Mouse (Mus musculus) MEL (cell line): ENCODE measurements around the gene Olfr638. TPM values are rescaled to one million over a fixed set of nuclear protein-coding genes. Genes with fewer than 3 reads are reported as not detected.
"Not testable (repeated sequence)": the region's sequence is repeated elsewhere in the genome, so short reads cannot be mapped to it uniquely, and the experiment has no call there.

ENCODE experiments used
- DNase-seq: peaks from one replicate; pipeline ENCODE4 v3.0.0; 2011; ENCODE audit warnings: low read depth, low spot score
- H3K27ac ChIP-seq: 2 replicates; pipeline ENCODE4 v1.5.1; 2012; ENCODE audit warnings: low read depth, mild to moderate bottlenecking, control low read depth, low read length, moderate library complexity; ENCODE audit not compliant: control insufficient read depth
- H3K27me3 ChIP-seq, 2 experiments: fragments of 150-350 bp in 1 of 2; sonication (generic) in 1 of 2; 2 replicates each; pipeline ENCODE4 v1.6.1; 2012; ENCODE audit warnings: low read length in 2 of 2, mild to moderate bottlenecking in 2 of 2, improper control_type of control experiment in 1 of 2, moderate library complexity in 1 of 2; ENCODE audit not compliant: insufficient read depth in 2 of 2, control insufficient read depth in 1 of 2
- H3K36me3 ChIP-seq, 2 experiments: 2 replicates each; pipeline ENCODE4 v1.6.1; 2012 to 2014; ENCODE audit warnings: low read length in 2 of 2, improper control_type of control experiment in 1 of 2, inconsistent platforms in 1 of 2, mild to moderate bottlenecking in 1 of 2; ENCODE audit not compliant: insufficient read depth in 2 of 2, control insufficient read depth in 1 of 2
- H3K4me1 ChIP-seq, 2 experiments: fragments of 150-350 bp in 1 of 2; sonication (generic) in 1 of 2; 2 replicates each; pipeline ENCODE4 v1.6.1; 2012; ENCODE audit warnings: low read length in 2 of 2, improper control_type of control experiment in 1 of 2, mild to moderate bottlenecking in 1 of 2; ENCODE audit not compliant: insufficient read depth in 2 of 2, control insufficient read depth in 1 of 2
- H3K4me3 ChIP-seq, 2 experiments: fragments of 150-350 bp in 1 of 2; sonication (generic) in 1 of 2; 2 replicates each; pipeline ENCODE4 v1.5.1; 2012; ENCODE audit warnings: low read depth in 2 of 2, low read length in 2 of 2, mild to moderate bottlenecking in 2 of 2, moderate library complexity in 2 of 2, control low read depth in 1 of 2, improper control_type of control experiment in 1 of 2; ENCODE audit not compliant: control insufficient read depth in 1 of 2, insufficient read depth in 1 of 2
- H3K79me2 ChIP-seq: 2 replicates; pipeline ENCODE4 v1.6.1; 2012; ENCODE audit warnings: mild to moderate bottlenecking, low read length, moderate library complexity; ENCODE audit not compliant: control insufficient read depth, poor library complexity, insufficient read depth
- H3K9ac ChIP-seq: 2 replicates; pipeline ENCODE4 v1.6.1; 2012; ENCODE audit warnings: low read depth, mild to moderate bottlenecking, control low read depth, low read length, moderate library complexity; ENCODE audit not compliant: control insufficient read depth, poor library complexity, severe bottlenecking
- H3K9me3 ChIP-seq: fragments of 150-350 bp; sonication (generic); replicated peaks from 2 replicates; pipeline ENCODE4 v1.6.1; 2012; ENCODE audit warnings: mild to moderate bottlenecking, low read length, improper control_type of control experiment, moderate library complexity; ENCODE audit not compliant: insufficient read depth
- CHD1 ChIP-seq: IDR thresholded peaks from 2 replicates; pipeline ENCODE4 v1.6.1; 2012; ENCODE audit warnings: low read depth, mild to moderate bottlenecking, inconsistent platforms, low read length, improper control_type of control experiment
- CHD2 ChIP-seq: IDR thresholded peaks from 2 replicates; pipeline ENCODE4 v1.6.1; 2011; ENCODE audit warnings: low read length, improper control_type of control experiment
- E2F4 ChIP-seq: IDR thresholded peaks from 2 replicates; pipeline ENCODE4 v1.6.1; 2011; ENCODE audit warnings: low read depth, low read length, improper control_type of control experiment, borderline replicate concordance
- EP300 ChIP-seq, 2 experiments: IDR thresholded peaks; 2 replicates each; pipeline ENCODE4 v1.6.1; 2011; ENCODE audit warnings: improper control_type of control experiment in 2 of 2, low read length in 2 of 2, low read depth in 1 of 2, mild to moderate bottlenecking in 1 of 2
- GABPA ChIP-seq: IDR thresholded peaks from 2 replicates; pipeline ENCODE4 v1.6.1; 2012; ENCODE audit warnings: low read depth, mild to moderate bottlenecking, inconsistent platforms, low read length, improper control_type of control experiment, moderate library complexity
- GATA1 ChIP-seq: IDR thresholded peaks from 2 replicates; pipeline ENCODE4 v1.6.1; 2011; ENCODE audit warnings: low read depth, low read length, improper control_type of control experiment
- MAX ChIP-seq: IDR thresholded peaks from 2 replicates; pipeline ENCODE4 v1.6.1; 2011; ENCODE audit warnings: low read length, improper control_type of control experiment
- MAZ ChIP-seq: IDR thresholded peaks from 2 replicates; pipeline ENCODE4 v1.6.1; 2012; ENCODE audit warnings: low read depth, mild to moderate bottlenecking, inconsistent platforms, low read length, improper control_type of control experiment
- MXI1 ChIP-seq: IDR thresholded peaks from 2 replicates; pipeline ENCODE4 v1.6.1; 2011; ENCODE audit warnings: mild to moderate bottlenecking, low read depth, low read length, improper control_type of control experiment
- MYB ChIP-seq: IDR thresholded peaks from 2 replicates; pipeline ENCODE4 v1.6.1; 2011; ENCODE audit warnings: mild to moderate bottlenecking, low read depth, low read length, improper control_type of control experiment
- POLR2A ChIP-seq, 2 experiments: IDR thresholded peaks; 2 replicates each; pipeline ENCODE4 v1.6.1; 2011 to 2012; ENCODE audit warnings: low read length in 2 of 2, mild to moderate bottlenecking in 2 of 2, control low read depth in 1 of 2, improper control_type of control experiment in 1 of 2, low read depth in 1 of 2, moderate library complexity in 1 of 2; ENCODE audit not compliant: control insufficient read depth in 1 of 2, insufficient read depth in 1 of 2, poor library complexity in 1 of 2
- POLR2AphosphoS2 ChIP-seq: IDR thresholded peaks from 2 replicates; pipeline ENCODE4 v1.6.1; 2011; ENCODE audit warnings: low read length, improper control_type of control experiment
- RCOR1 ChIP-seq: IDR thresholded peaks from 2 replicates; pipeline ENCODE4 v1.6.1; 2012; ENCODE audit warnings: low read depth, mild to moderate bottlenecking, inconsistent platforms, low read length, improper control_type of control experiment
- TBP ChIP-seq: IDR thresholded peaks from 2 replicates; pipeline ENCODE4 v1.8.0; 2011; ENCODE audit warnings: low read depth, low read length, improper control_type of control experiment
- ZC3H11A ChIP-seq: IDR thresholded peaks from 2 replicates; pipeline ENCODE4 v1.6.1; 2012; ENCODE audit warnings: low read depth, mild to moderate bottlenecking, inconsistent platforms, low read length, improper control_type of control experiment
- ZKSCAN1 ChIP-seq: IDR thresholded peaks from 2 replicates; pipeline ENCODE4 v1.6.1; 2012; ENCODE audit warnings: low read depth, mild to moderate bottlenecking, inconsistent platforms, low read length, improper control_type of control experiment, moderate library complexity
- ZMIZ1 ChIP-seq: IDR thresholded peaks from 2 replicates; pipeline ENCODE4 v1.6.1; 2012; ENCODE audit warnings: low read depth, mild to moderate bottlenecking, inconsistent platforms, low read length, improper control_type of control experiment, moderate library complexity
- ZNF384 ChIP-seq: IDR thresholded peaks from 2 replicates; pipeline ENCODE4 v1.6.1; 2012; ENCODE audit warnings: low read depth, mild to moderate bottlenecking, inconsistent platforms, low read length, improper control_type of control experiment
- polyA plus RNA-seq, 2 experiments: library from polyadenylated mRNA; stranded (reverse) in 1 of 2; unstranded in 1 of 2; fragments of >175 nt in 1 of 2; fragments of >200 nt in 1 of 2; gene quantifications; 2 replicates each; pipeline versions ENCODE4 v1.2.1 to v1.2.4; 2012; ENCODE audit warnings: low replicate concordance in 2 of 2, low read depth in 1 of 2; ENCODE audit not compliant: insufficient read length in 2 of 2, insufficient read depth in 1 of 2, missing spikeins in 1 of 2
- total RNA-seq: library from RNA; depleted of rRNA; stranded (reverse); fragments of 300-350 nt; gene quantifications from 2 replicates; pipeline ENCODE4 v1.2.3, GENCODE M21; 2012; rRNA removed

Gene Olfr638
- total RNA-seq, result not detected in 2 replicates
- not detected for polyA plus RNA-seq

- no peak for DNase-seq
- Histone ChIP-seq H3K4me1 (no peaks in the 10 kb centered on the region), H3K27ac (no peak within 1 kb of the TSS), H3K9me3 (no peaks in the 10 kb centered on the region), H3K36me3 (no peaks in the 10 kb centered on the region), H3K4me3 (no peak within 1 kb of the TSS), H3K27me3 (no peaks in the 10 kb centered on the region), H3K79me2 (no peaks in the 10 kb centered on the region), H3K9ac (no peak within 1 kb of the TSS)
- TF ChIP-seq MXI1, result no peak
- no peak for TF ChIP-seq CHD2
- TF ChIP-seq GATA1, result no peak
- no peak for TF ChIP-seq CHD1
- no peak for TF ChIP-seq E2F4
- no peak for TF ChIP-seq ZKSCAN1
- TF ChIP-seq ZC3H11A, result no peak
- TF ChIP-seq POLR2AphosphoS2, result no peak
- no peak for TF ChIP-seq RCOR1
- no peak for TF ChIP-seq MAZ
- TF ChIP-seq ZMIZ1, result no peak
- no peak for TF ChIP-seq GABPA
- no peak for TF ChIP-seq ZNF384
- no peak for TF ChIP-seq POLR2A (IDR thresholded peaks at IDR 0.05; ENCODE audit: control insufficient read depth in 1 of 2, insufficient read depth in 1 of 2, low read depth in 1 of 2, low read length in 2 of 2, poor library complexity in 1 of 2)
- no peak for TF ChIP-seq TBP
- TF ChIP-seq EP300 (IDR thresholded peaks at IDR 0.05; ENCODE audit: low read depth in 1 of 2, low read length in 2 of 2), result no peak
- TF ChIP-seq MAX, result no peak
- no peak for TF ChIP-seq MYB
Measured at GRCm38 (mm10) chr7:103998446-103998845, at the start of gene Olfr638. Olfr638 (plus strand) TSS chr7:103998746.

- not testable (repeated sequence) for H3K9ac ChIP-seq, H3K9me3 ChIP-seq, H3K27ac ChIP-seq, H3K27me3 ChIP-seq, H3K4me1 ChIP-seq, H3K36me3 ChIP-seq, DNase-seq, H3K4me3 ChIP-seq, H3K79me2 ChIP-seq
Measured at GRCm38 (mm10) chr7:103966873-103967272, 31.7 kb upstream of the Olfr638 start.
